Mouse (Mus musculus): Measurements from ENCODE around the gene Slc24a2.
A peak's percentile ranks its signal among the peaks of the same experiment; 100 is the strongest.

Slc24a2 gene

DNA sequence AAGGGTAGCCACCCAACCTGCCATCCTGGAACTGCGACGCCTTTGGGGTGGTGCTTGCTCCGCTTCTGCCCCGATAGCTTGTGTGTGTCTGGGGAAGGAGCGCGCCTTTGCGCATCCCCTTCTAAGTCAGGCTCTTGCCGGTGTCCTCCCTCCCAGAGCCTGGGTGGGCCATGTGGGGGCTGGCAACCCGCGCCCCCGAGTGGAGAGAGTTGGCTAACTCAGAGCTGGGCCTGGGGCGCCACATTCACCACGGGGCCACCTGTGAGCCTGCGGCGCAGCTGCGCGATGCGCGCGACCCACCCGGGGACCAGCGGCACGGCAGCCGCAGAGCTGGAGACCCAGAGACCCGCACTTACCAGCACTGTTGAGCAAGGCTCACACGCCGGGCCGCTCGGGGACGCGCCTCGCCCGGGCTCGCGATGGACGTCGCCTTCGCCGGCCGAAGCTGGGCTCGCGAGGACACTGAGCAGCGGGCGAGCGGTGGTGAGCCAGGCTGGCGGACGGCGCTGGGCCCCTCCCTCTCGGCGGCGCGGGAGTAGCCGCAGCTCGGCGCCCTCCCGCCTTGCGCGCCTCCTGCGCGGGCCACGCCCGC is at the start of gene Slc24a2:
Gene Slc24a2, minus strand, starts transcription at position 518 of the 592 bp plus-strand sequence.
- peak; percentile 89 for DNase-seq (ENCODE audit: low spot score)

GRCm38 (mm10) chr4:87274825-87275224 is 44.5 kb upstream of the Slc24a2 start:
- DNase-seq (ENCODE audit: low spot score) = no peak

DNA sequence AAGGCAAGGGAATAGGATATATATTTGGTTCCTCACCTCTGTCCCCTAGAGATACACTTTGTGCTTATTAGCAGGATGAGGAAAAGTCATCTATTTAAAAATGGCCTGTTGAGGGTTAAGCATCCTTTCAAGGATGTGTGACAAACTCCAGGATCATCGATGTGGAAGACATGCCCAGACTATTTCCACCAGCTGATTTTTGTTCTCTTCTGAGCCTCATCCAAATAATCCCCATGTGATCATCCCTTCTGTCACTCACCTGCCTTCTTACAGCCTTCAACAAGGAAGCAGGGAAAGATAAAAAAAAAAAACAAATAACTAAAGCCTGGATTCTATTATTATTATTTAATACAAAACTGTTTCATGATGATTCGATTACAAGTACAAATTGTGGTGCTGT is 44.0 kb upstream of the Slc24a2 start:
- DNase-seq (ENCODE audit: low spot score) = no peak

DNA sequence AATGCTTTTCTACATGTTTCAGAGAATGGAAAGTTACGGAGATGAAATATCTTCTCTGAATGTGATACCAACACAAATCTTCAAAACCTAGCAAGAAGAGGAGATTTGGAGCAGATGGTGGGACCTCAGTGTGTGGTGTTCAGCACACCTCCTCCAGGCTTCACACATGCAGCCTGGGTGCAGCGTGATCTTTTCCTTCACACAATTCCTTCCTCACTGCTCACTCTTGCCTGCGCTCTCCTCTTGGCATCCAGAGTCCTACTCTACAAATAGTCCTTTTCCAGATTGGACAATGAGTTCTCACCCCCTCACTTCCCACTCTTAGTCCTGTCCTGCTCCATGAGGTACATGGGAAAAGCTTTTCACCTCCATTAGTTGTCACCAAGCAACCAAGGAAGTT is 43.2 kb upstream of the Slc24a2 start:
- DNase-seq (ENCODE audit: low spot score) = no peak

- DNase-seq (ENCODE audit: low spot score) = peak; percentile 45
Observed at GRCm38 (mm10) chr4:87229224-87229959, 885 bp downstream of the Slc24a2 start.

GRCm38 (mm10) chr4:87221586-87221985 is 8.7 kb downstream of the Slc24a2 start:
- DNase-seq (ENCODE audit: low spot score) = no peak

GRCm38 (mm10) chr4:87218196-87218595 is 12.1 kb downstream of the Slc24a2 start:
- no peak for DNase-seq (ENCODE audit: low spot score)

- no peak for DNase-seq (ENCODE audit: low spot score)
Observed at GRCm38 (mm10) chr4:87211344-87211978, 18.8 kb downstream of the Slc24a2 start.

DNA sequence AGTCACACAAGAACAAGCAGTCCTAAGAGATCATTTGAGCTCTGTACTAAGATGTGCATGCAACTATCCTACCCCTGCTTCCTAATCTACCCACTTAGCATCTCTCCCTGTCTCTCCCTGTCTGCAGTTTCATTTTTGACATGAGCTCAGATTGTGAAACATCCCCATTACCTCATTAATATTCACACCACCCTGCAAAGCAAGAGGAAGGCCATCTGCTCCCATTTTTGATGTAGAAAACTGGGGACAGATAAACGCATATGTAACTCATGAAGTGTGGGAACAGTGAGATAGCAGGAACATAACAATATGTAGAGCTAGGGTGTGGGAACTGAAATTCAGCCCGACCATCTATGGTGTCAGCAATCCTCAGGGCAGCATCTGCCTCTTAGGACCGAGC is 19.7 kb downstream of the Slc24a2 start:
- no peak for DNase-seq (ENCODE audit: low spot score)

- no peak for DNase-seq (ENCODE audit: low spot score)
Observed at GRCm38 (mm10) chr4:87202081-87202480, 28.2 kb downstream of the Slc24a2 start.

DNA sequence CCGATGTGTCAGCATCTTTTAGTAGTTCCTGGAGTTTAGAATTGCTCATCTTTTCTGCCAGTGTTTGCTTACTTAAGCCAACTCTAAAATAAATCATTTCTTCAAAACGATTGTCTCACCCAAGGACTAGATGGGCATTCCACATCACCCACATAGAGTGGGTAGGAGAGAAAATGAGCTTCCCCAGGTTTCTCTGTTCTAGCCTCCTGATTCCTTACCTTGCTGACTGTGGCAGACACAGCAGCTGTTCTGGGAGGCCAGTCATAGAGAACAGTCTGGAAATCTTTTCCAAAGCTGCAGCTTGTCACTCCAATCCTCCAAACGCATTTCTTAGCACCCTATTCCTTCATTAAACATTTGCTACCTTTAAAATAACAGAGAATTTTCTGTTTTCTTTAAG is 29.0 kb downstream of the Slc24a2 start:
- no peak for DNase-seq (ENCODE audit: low spot score)

- no peak for DNase-seq (ENCODE audit: low spot score)
Observed at GRCm38 (mm10) chr4:87184147-87184930, 45.9 kb downstream of the Slc24a2 start.

- DNase-seq (ENCODE audit: low spot score) = no peak
Observed at GRCm38 (mm10) chr4:87177116-87177515, 53.2 kb downstream of the Slc24a2 start.

DNA sequence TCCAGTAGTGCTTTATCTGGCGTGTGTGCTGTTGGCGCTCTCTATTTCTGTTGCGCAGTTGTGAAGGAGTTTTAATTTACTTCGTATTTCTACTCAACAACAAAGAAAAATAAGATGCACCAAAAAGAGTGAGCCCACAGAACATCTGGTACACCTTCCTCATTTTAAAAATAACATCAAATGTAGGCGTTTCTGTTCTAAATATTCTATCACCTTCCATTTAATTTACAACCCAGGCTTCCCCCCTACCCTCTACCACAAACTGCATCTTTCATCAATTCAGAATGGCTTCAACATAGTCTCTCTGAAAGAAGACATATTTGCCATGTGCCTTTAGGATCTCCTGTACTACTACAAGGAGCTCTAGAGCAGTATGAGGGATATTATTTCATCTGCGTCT is 66.3 kb downstream of the Slc24a2 start:
- DNase-seq (ENCODE audit: low spot score) = no peak

GRCm38 (mm10) chr4:87158053-87158452 is 72.2 kb downstream of the Slc24a2 start:
- no peak for DNase-seq (ENCODE audit: low spot score)

- no peak for DNase-seq (ENCODE audit: low spot score)
Observed at GRCm38 (mm10) chr4:87151990-87152389, 78.3 kb downstream of the Slc24a2 start.

- DNase-seq (ENCODE audit: low spot score) = no peak
Observed at GRCm38 (mm10) chr4:87149584-87149983, 80.7 kb downstream of the Slc24a2 start.

DNA sequence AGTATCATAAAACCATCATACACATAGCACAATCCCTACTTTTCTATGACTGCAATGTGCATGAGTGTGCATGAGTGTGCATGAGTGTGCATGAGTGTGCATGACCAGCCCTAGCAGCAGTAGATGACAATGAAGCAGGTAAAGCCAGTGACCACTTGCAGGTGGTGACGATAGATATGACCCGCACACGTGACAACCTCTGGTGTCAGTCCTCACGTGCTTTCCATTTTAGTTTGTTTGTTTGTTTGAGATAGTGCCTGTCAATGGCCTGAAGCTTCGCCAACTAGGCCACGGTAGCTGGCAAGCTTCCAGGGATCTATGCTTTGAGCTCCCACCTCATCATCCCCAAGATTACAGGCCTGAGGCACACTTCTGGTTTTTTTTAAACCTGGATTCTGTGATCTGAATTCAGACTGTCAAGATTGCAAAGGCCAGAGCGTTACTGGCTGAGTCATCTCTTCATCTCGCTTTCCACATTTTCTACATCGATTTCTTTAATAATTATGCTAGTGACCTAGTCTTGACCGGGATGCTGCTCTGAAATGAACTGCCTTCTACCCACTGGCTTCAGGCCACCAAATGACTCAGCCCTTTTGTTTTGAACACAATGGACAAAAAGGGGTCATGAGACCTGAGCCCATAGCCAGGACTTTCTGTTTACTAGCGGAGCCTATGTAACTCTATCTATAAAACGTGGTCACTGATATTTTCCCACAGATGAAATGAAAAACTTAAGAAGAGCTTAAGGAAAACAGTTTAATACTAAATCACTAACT is 88.5 kb downstream of the Slc24a2 start:
- DNase-seq (ENCODE audit: low spot score) = peak; percentile 79

- DNase-seq (ENCODE audit: low spot score) = peak; percentile 53
Observed at GRCm38 (mm10) chr4:87140901-87141300, 89.4 kb downstream of the Slc24a2 start.

DNA sequence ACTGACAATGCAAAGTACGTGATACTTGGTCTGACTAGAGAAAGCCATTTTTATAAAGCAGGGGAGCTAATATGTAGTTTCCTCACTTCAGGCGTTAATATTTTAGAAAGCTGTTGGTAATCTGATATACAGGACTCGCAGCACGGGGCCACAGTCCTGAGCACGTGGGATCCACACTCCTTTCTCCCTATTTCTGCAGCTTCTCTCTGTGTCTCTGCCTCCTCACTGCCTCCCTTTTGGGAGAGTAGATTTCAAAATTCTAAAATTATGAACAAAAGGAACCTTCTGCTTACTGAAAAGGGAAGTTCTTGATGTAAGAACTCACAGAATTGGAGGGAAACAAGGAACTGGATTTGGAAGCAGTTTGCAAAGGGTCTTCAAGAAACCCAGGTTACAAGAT is 97.8 kb downstream of the Slc24a2 start:
- no peak for DNase-seq (ENCODE audit: low spot score)

GRCm38 (mm10) chr4:87126756-87127155 is 103.5 kb downstream of the Slc24a2 start:
- no peak for DNase-seq (ENCODE audit: low spot score)

DNA sequence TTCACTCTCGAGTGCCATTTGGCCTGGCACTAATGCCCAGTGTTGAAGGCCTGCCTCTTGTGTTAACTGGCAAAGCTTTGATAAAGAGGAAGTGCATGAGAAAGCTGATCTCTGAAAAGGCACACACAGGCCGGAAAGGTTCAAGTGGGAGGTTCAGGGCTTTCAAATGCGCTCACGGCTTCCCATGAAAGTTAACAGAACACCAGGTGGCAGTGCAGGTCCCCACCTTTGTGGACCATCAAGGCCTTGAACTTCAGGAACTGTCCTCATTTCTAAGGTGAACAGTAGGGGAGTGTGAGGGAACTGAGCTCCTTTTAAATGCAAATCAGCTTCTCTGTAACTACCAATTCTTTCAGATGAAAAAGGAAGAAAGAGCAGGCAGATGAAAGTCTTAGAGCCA is 110.5 kb downstream of the Slc24a2 start:
- no peak for DNase-seq (ENCODE audit: low spot score)
